Mouse (Mus musculus): ENCODE measurements around the gene Srp68.

Srp68 gene

GRCm38 (mm10) chr11:116245616-116246015, 28.4 kb downstream of the Srp68 start:
- no peak for DNase-seq (ENCODE audit: low spot score)

GRCm38 (mm10) chr11:116244580-116244979, 29.4 kb downstream of the Srp68 start:
- no peak for DNase-seq (ENCODE audit: low spot score)

- DNase-seq (ENCODE audit: low spot score) = no peak
Observed at GRCm38 (mm10) chr11:116241744-116242235, 32.2 kb downstream of the Srp68 start.

GRCm38 (mm10) chr11:116239797-116240196, 34.2 kb downstream of the Srp68 start:
- no peak for DNase-seq (ENCODE audit: low spot score)

- DNase-seq (ENCODE audit: low spot score) = peak; percentile 41
Observed at GRCm38 (mm10) chr11:116237742-116238395, 36.1 kb downstream of the Srp68 start, which contains the start of gene Evpl. TSS of gene Evpl (minus strand) at chr11:116238077.

- no peak for DNase-seq (ENCODE audit: low spot score)
Observed at GRCm38 (mm10) chr11:116234901-116235300, 39.1 kb downstream of the Srp68 start.

GRCm38 (mm10) chr11:116232427-116232826, 41.6 kb downstream of the Srp68 start:
- DNase-seq (ENCODE audit: low spot score) = no peak

GRCm38 (mm10) chr11:116228699-116229098, 45.3 kb downstream of the Srp68 start:
- DNase-seq (ENCODE audit: low spot score) = no peak

- peak; percentile 74 for DNase-seq (ENCODE audit: low spot score)
Observed at GRCm38 (mm10) chr11:116226414-116226813, 47.6 kb downstream of the Srp68 start.

- no peak for DNase-seq (ENCODE audit: low spot score)
Observed at GRCm38 (mm10) chr11:116222740-116223059, 51.3 kb downstream of the Srp68 start.

- DNase-seq (ENCODE audit: low spot score) = no peak
Observed at GRCm38 (mm10) chr11:116221931-116222739, 51.9 kb downstream of the Srp68 start.

- peak; percentile 47 for DNase-seq (ENCODE audit: low spot score)
Observed at GRCm38 (mm10) chr11:116219885-116220284, 54.1 kb downstream of the Srp68 start.

- DNase-seq (ENCODE audit: low spot score) = no peak
Observed at GRCm38 (mm10) chr11:116218737-116219400, 55.1 kb downstream of the Srp68 start.

GRCm38 (mm10) chr11:116218263-116218662, 55.8 kb downstream of the Srp68 start:
- DNase-seq (ENCODE audit: low spot score) = no peak

- no peak for DNase-seq (ENCODE audit: low spot score)
Observed at GRCm38 (mm10) chr11:116216549-116216948, 57.5 kb downstream of the Srp68 start.

GRCm38 (mm10) chr11:116215991-116216390, 58.0 kb downstream of the Srp68 start:
- no peak for DNase-seq (ENCODE audit: low spot score)

- no peak for DNase-seq (ENCODE audit: low spot score)
Observed at GRCm38 (mm10) chr11:116215181-116215580, 58.8 kb downstream of the Srp68 start.

GRCm38 (mm10) chr11:116213877-116214510, 60.0 kb downstream of the Srp68 start:
- no peak for DNase-seq (ENCODE audit: low spot score)

GRCm38 (mm10) chr11:116212847-116213246, 61.2 kb downstream of the Srp68 start:
- DNase-seq (ENCODE audit: low spot score) = no peak

- no peak for DNase-seq (ENCODE audit: low spot score)
Observed at GRCm38 (mm10) chr11:116210696-116211095, 63.3 kb downstream of the Srp68 start.

- DNase-seq (ENCODE audit: low spot score) = no peak
Observed at GRCm38 (mm10) chr11:116209257-116209656, 64.8 kb downstream of the Srp68 start.

GRCm38 (mm10) chr11:116208660-116209059, 65.4 kb downstream of the Srp68 start:
- no peak for DNase-seq (ENCODE audit: low spot score)
